Mouse (Mus musculus): ENCODE measurements around the gene Smap2.
A peak's percentile ranks its signal among the peaks of the same experiment; 100 is the strongest.

Smap2 gene

GRCm38 (mm10) chr4:121020040-121020790 is 3.2 kb upstream of the Smap2 start:
- DNase-seq = no peak

DNA sequence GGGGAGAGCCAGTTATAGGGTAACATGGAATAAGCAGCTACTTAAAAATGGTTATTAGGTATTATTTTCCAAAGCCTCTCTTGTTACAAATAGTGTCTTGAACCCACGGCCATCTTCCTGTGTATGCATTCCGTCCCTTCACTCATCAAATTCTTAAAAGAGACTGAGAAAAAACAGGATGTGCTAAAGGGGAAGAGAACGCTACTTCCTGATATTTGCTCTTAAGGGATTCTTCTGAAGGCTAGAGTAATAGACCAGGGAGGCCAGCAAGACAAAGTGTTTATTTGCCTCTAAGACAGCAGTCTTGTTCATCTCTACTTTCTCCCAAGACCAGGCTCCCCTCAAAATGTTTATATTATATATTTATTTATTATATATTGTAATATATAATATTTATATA is 1.2 kb upstream of the Smap2 start:
- DNase-seq = no peak

- peak; percentile 55 for DNase-seq
Observed at GRCm38 (mm10) chr4:121016021-121016898, 787 bp downstream of the Smap2 start.

DNA sequence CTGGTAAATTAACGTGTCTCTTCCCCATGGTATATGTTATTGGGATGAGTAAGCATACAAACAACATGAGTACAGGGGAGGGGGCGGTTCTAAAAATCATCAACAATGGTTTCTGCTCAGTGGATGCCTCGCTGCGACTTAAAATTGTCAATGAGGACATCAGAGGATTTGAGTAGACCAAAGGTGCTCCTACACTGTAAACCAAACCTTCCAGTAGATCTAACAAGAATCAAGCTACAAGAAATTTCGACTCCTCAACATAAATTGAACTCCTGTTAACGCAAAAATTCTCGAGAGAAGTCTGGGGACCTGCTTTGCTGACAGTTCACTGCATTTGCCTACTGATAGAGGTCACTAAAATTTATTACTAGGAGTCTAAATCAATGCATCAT is 1.8 kb downstream of the Smap2 start:
- no peak for DNase-seq

GRCm38 (mm10) chr4:121014594-121015267 is 2.3 kb downstream of the Smap2 start:
- DNase-seq = no peak

GRCm38 (mm10) chr4:121010770-121011549 is 6.1 kb downstream of the Smap2 start:
- no peak for DNase-seq

DNA sequence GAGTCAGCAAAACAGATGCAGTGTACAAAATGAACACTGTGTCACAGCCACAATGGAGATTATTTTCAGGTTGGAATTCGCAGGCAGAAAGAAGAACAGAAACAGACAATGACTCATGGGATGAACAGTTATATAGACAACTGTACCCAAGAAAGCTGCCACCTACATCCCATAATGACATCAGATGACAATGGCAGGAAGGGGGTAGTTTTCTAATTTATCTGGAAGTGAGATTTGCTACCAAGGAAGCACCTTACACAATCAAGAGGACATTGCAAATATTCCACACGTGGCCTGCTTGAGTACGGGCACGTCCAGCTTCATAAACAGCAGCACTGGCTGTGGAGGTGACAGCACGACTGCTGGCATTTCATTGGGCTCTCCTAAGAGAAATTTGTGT is 7.9 kb downstream of the Smap2 start:
- peak; percentile 62 for DNase-seq

DNA sequence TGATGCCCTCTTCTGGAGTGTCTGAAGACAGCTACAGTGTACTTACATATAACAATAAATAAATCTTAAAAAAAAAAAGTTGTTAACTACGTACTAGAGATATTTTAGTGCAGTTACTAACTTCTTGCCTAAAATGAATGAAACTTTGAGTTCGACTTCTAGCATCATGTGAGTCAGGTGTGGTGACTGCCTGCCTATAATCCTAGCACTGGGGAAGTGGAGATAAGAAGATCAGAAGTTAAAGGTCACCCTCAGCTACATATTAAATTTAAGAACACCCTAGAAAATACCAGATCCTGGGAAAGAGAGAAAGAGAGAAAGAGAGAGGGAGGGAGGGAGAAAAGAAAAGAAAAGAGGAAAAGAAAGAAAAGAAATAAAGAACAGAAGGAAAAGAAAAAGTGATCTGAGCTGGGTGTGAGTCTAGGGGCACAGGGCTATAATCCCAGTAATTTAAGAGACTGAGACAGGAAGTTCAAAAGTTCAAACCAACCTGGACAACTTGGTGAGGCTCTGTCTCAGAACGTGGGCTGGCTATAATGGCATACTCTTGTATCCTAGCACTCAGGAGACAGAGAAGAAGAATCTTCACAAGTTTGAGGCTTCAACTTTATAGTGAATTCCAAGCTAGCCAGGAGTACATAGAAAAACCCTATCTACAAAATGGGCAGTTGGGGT is 8.8 kb downstream of the Smap2 start:
- DNase-seq = no peak

- no peak for DNase-seq
Observed at GRCm38 (mm10) chr4:121007006-121007405, 10.0 kb downstream of the Smap2 start.

DNA sequence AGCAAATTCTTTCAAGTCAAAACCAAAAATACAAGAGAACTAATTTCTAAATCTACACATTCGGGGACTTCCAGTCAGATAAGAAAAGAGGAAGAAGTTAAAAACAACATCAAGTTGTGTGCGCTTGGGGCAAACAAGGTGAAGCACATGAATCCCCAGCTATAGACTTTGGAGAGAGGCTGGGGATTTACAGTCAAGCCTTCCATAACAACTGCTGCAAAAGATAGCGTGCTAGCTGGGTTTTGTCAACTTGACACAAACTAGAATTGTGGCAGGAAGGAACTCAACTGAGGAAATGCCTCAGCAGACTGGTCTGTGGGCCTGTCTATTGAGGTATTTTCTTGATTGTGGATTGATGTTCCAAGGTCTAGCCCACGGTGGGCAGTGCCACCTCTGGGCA is 12.4 kb downstream of the Smap2 start:
- no peak for DNase-seq

GRCm38 (mm10) chr4:121003611-121004091 is 13.4 kb downstream of the Smap2 start:
- DNase-seq = peak; percentile 60

GRCm38 (mm10) chr4:121002400-121003171 is 14.5 kb downstream of the Smap2 start:
- DNase-seq = no peak

DNA sequence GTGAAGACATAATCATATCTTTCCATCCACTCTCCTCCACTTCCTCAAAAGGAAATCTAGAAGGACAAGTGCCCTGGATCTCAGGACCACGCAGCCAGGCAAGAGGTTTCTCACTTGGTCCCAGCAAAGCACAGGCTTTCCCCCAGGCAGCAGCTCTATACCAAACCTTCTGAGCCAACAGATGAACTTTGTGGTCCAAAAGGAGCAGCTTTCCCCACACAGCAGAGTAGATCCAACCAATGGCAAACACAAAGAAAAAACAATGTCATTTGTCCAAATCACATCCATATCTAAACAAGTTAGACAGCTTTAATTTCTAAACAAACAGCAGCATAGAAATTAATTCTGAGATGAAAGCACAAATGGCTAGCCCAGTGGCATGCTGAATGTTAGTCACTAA is 15.4 kb downstream of the Smap2 start:
- no peak for DNase-seq

DNA sequence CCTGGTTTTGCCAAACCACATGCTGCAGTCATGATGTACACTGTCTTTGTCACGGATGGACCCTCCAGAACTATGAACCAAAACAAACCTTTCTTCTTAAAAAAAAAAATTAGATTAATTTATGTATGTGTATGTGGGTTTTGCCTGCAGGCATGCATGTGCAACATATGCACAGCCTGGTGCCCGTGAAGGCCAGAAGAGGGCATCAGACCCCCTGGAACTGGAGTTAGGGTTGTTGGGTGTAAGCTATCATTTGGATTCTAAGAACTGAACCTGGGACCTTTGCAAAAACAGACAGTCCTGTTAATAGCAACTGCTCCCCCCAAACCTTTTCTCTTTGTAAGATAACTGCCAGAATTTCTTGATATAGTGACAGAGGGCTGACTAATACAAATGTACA is 16.0 kb downstream of the Smap2 start:
- no peak for DNase-seq

GRCm38 (mm10) chr4:120995911-120996310 is 21.1 kb downstream of the Smap2 start:
- no peak for DNase-seq

GRCm38 (mm10) chr4:120993025-120993424 is 24.0 kb downstream of the Smap2 start:
- peak; percentile 55 for DNase-seq

- DNase-seq = no peak
Observed at GRCm38 (mm10) chr4:120992284-120992683, 24.8 kb downstream of the Smap2 start.

- no peak for DNase-seq
Observed at GRCm38 (mm10) chr4:120987319-120987718, 29.7 kb downstream of the Smap2 start.

DNA sequence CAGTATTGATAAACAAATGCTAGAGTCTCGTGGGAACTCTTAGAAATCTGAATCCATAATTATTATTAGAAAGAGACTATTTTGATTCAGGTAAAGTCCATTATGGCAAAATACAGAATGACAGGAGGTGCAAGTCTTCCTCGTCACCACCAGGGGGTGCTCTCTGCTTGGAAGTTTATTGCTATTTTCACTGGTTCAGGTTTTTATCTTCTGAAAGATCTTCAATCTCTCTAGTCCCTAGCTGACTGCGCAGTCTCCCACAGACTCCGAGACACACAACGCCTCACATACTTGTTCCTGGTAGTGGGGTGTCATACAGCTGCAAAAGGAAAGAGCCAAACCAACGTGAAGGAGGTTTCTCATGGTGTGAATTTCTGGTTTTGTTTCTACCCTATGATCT is 30.6 kb downstream of the Smap2 start:
- DNase-seq = no peak

- DNase-seq = no peak
Observed at GRCm38 (mm10) chr4:120978221-120978620, 38.8 kb downstream of the Smap2 start.

GRCm38 (mm10) chr4:120975428-120975734 is 41.7 kb downstream of the Smap2 start:
- DNase-seq = no peak

All from layer of hippocampus, adult 9-11 months (tissue).